Mouse (Mus musculus): ENCODE data around the gene D7Ertd443e. TPM values are rescaled to one million over a fixed set of nuclear protein-coding genes. Genes with fewer than 3 reads are reported as not detected.

Gene D7Ertd443e
- 0.24 TPM in 1 of 2 replicates, not detected in the other for polyA plus RNA-seq (2016; fragmentation: Nextera tagmentation; extraction: Ambion mirVana)

DNA sequence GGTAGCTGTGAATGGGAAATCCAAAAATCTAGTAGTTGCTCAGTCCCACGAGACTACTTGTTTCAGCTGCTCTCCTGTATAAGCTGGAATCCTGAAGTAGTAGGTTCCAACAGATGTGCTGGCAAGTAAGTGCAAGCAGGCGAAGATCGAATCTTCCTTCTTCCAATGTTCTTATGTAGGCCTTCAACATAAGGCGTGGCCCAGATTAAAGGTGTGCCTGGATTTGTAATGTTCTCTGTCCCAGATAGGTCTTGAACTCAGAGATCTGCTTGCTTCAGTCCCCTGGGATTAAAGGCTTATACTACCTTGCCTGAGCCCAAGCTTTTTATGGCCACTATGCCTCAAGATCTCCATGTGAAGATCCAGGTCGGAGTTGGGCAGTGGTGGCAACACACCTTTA is at the start of gene D7Ertd443e:
D7Ertd443e (minus strand) TSS at position 101 of the 400 bp plus-strand sequence.
- no peak for DNase-seq (ENCODE audit: low spot score)
- Histone ChIP-seq H3K27me3 (ENCODE audit: insufficient read depth, poor library complexity, severe bottlenecking) (no peaks in the 10 kb centered on the region), H3K36me3 (no peaks in the 10 kb centered on the region), H3K4me1 (replicated peaks) (no peaks in the 10 kb centered on the region), H3K27ac (no peak within 1 kb of the TSS), H3K9me3 (no peaks in the 10 kb centered on the region), H3K4me3 (no peak within 1 kb of the TSS)
- WGBS: 87% methylated on average over 5 of the region's 5 CpGs

DNA sequence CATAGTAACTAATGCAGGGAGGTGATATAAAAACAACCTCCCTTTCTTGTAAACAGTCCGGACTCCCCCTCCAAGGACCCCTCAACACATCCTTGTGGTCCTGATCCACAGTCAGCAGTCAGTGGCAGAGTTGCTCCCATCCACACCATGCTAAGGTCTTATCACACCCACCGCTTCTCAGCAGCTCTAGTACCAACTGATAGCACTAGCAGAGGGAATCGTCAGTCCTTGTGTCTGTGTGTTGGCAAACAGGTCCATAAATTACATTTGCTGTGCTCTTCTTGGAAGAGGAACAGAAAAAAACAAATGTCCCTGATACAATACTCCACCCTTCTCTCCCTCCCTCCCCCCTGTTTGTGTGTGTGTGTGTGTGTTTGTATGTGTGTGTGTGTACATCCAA is 46.2 kb upstream of the D7Ertd443e start:
- Histone ChIP-seq H3K4me1 (replicated peaks) (no peaks in the 10 kb centered on the region), H3K4me3 (no peak overlapping the region), H3K27ac (no peak overlapping the region), H3K9me3 (no peaks in the 10 kb centered on the region), H3K36me3 (no peaks in the 10 kb centered on the region), H3K27me3 (ENCODE audit: insufficient read depth, poor library complexity, severe bottlenecking) (no peaks in the 10 kb centered on the region)
- DNase-seq (ENCODE audit: low spot score): no peak
- WGBS: 93% methylated on average over 3 of the region's 3 CpGs

DNA sequence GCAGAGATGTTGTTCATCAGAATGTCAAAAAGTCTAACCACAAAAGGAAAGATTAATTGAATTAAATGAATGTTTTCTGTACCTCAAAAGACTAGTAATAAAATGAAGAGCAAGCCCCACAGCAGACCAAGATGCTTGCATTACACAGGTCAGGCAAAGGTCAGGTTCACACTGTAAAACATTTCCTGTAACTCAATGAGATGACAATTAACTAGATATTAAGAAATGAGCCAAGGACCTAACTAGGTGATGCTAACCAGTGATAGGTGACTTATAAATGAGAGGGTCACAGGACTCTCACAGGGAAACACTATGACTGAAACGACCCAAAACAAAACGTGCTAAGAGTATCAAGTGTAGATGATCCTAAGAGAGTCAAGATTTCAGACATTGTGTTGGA is 43.2 kb upstream of the D7Ertd443e start:
- H3K4me1 ChIP-seq (replicated peaks): no peaks in the 10 kb centered on the region
- no peaks in the 10 kb centered on the region for H3K36me3 ChIP-seq
- H3K27me3 ChIP-seq (ENCODE audit: insufficient read depth, poor library complexity, severe bottlenecking): no peaks in the 10 kb centered on the region
- no peaks in the 10 kb centered on the region for H3K9me3 ChIP-seq
- H3K27ac ChIP-seq: no peak overlapping the region
- no peak overlapping the region for H3K4me3 ChIP-seq
- DNase-seq (ENCODE audit: low spot score): no peak
- 96% methylated on average over 2 of the region's 2 CpGs for WGBS

DNA sequence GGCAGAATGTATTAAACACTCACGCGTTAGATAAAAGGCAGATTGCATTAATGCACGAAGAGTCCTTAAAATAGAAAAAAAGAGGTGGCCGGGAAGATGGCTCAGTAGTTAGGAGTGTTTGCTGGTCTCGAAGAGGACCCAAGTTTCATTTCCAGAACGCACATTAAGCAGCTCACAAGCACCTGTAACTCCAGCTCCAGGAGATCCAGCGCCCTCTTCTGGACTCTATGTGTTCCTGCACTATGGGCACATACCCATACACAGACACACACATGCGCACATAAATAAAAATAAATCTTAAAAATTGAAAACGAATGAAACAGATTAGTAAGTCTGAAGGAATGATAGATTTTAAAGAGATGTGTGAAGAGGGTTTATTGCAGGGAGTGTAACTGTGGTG is 29.6 kb upstream of the D7Ertd443e start:
- no peaks in the 10 kb centered on the region for H3K36me3 ChIP-seq
- DNase-seq (ENCODE audit: low spot score): no peak
- no peaks in the 10 kb centered on the region for H3K9me3 ChIP-seq
- 97% methylated on average over 9 of the region's 9 CpGs for WGBS
- H3K27ac ChIP-seq: no peak overlapping the region
- 0 out of 2 replicates have a peak, but pooled peaks cover 2% of the 10 kb centered on the region for H3K4me1 ChIP-seq (replicated peaks)
- no peaks in the 10 kb centered on the region for H3K27me3 ChIP-seq (ENCODE audit: insufficient read depth, poor library complexity, severe bottlenecking)
- no peak overlapping the region for H3K4me3 ChIP-seq

- Histone ChIP-seq H3K27me3 (ENCODE audit: insufficient read depth, poor library complexity, severe bottlenecking) (no peaks in the 10 kb centered on the region), H3K36me3 (no peaks in the 10 kb centered on the region), H3K4me3 (no peak overlapping the region), H3K4me1 (replicated peaks) (0 out of 2 replicates have a peak, but pooled peaks cover 2% of the 10 kb centered on the region), H3K9me3 (no peaks in the 10 kb centered on the region), H3K27ac (no peak overlapping the region)
- 48% methylated on average over 14 of the region's 14 CpGs for WGBS
- peak; percentile 19 for DNase-seq (ENCODE audit: low spot score)
Measured at GRCm38 (mm10) chr7:134414005-134414690, 28.7 kb upstream of the D7Ertd443e start.

- H3K36me3 ChIP-seq: no peaks in the 10 kb centered on the region
- H3K27ac ChIP-seq: no peak overlapping the region
- WGBS: 87% methylated on average over 13 of the region's 13 CpGs
- DNase-seq (ENCODE audit: low spot score): no peak
- no peaks in the 10 kb centered on the region for H3K9me3 ChIP-seq
- no peak overlapping the region for H3K4me3 ChIP-seq
- 0 out of 2 replicates have a peak, but pooled peaks cover 2% of the 10 kb centered on the region for H3K4me1 ChIP-seq (replicated peaks)
- no peaks in the 10 kb centered on the region for H3K27me3 ChIP-seq (ENCODE audit: insufficient read depth, poor library complexity, severe bottlenecking)
Measured at GRCm38 (mm10) chr7:134408641-134409040, 23.2 kb upstream of the D7Ertd443e start.

DNA sequence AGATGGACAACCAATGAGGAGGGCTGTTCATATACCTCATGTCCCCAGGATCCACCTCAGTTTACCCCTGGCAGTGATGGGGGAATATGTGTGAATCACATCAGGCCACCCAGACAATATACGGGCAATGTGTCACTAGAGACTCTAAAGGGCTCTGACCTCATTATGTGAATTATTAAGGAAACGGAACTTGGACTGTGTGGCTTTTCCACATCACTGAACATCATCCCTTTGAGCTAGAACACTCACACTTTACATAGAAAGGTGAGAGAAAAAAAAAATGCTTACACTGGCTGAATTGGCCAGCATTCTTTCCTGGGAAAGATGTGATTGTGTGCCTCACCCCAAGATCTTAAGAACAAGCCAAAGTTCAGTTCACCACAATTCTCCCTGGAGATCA is 15.3 kb upstream of the D7Ertd443e start:
- H3K4me3 ChIP-seq: no peak overlapping the region
- H3K27ac ChIP-seq: no peak overlapping the region
- DNase-seq (ENCODE audit: low spot score): no peak
- no peaks in the 10 kb centered on the region for H3K9me3 ChIP-seq
- no peaks in the 10 kb centered on the region for H3K4me1 ChIP-seq (replicated peaks)
- H3K27me3 ChIP-seq (ENCODE audit: insufficient read depth, poor library complexity, severe bottlenecking): no peaks in the 10 kb centered on the region
- H3K36me3 ChIP-seq: no peaks in the 10 kb centered on the region
- 79% methylated on average over 2 of the region's 2 CpGs for WGBS

GRCm38 (mm10) chr7:134396769-134397168 is 11.3 kb upstream of the D7Ertd443e start:
- Histone ChIP-seq H3K27me3 (ENCODE audit: insufficient read depth, poor library complexity, severe bottlenecking) (no peaks in the 10 kb centered on the region), H3K27ac (no peak overlapping the region), H3K4me1 (replicated peaks) (no peaks in the 10 kb centered on the region), H3K9me3 (no peaks in the 10 kb centered on the region), H3K36me3 (no peaks in the 10 kb centered on the region), H3K4me3 (no peak overlapping the region)
- 79% methylated on average over 8 of the region's 8 CpGs for WGBS
- DNase-seq (ENCODE audit: low spot score): no peak

GRCm38 (mm10) chr7:134382791-134383190 is 2.7 kb downstream of the D7Ertd443e start:
- WGBS: 83% methylated on average over 3 of the region's 3 CpGs
- no peaks in the 10 kb centered on the region for H3K9me3 ChIP-seq

DNA sequence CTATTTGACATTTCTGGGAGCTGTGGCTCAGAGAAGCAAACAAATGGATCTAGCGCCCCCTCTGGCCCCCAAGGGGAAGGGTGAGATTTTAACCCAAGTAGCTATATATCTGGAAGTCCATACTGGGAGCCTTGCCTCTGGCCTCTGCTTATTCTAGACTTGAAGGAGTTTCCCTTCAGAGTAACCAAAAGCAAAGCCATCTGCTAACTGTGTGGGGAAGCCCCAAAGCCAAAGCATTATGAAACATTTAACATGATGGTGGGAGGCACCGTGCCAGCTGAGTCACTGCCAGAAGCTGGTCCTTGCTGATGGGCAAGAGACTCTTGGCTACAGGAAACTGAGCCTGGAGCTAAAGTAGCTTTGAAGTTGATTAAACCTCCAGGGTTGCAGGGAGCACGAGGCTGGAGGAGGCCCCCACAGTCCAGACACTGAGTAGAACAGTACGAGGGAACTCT is 4.0 kb downstream of the D7Ertd443e start:
- no peak overlapping the region for H3K27ac ChIP-seq
- H3K9me3 ChIP-seq: no peaks in the 10 kb centered on the region
- 57% methylated on average over 4 of the region's 4 CpGs for WGBS
- no peaks in the 10 kb centered on the region for H3K27me3 ChIP-seq (ENCODE audit: insufficient read depth, poor library complexity, severe bottlenecking)
- no peak overlapping the region for H3K4me3 ChIP-seq
- 0 out of 2 replicates have a peak, but pooled peaks cover 4% of the 10 kb centered on the region for H3K4me1 ChIP-seq (replicated peaks)
- no peaks in the 10 kb centered on the region for H3K36me3 ChIP-seq
- DNase-seq (ENCODE audit: low spot score): no peak

More at GRCm38 (mm10) chr7:134382791-134383190, 2.7 kb downstream of the D7Ertd443e start:
- no peaks in the 10 kb centered on the region for H3K27me3 ChIP-seq (ENCODE audit: insufficient read depth, poor library complexity, severe bottlenecking)
- no peak for DNase-seq (ENCODE audit: low spot score)
- H3K36me3 ChIP-seq: no peaks in the 10 kb centered on the region
- no peak overlapping the region for H3K27ac ChIP-seq
- no peak overlapping the region for H3K4me3 ChIP-seq
- 0 out of 2 replicates have a peak, but pooled peaks cover 4% of the 10 kb centered on the region for H3K4me1 ChIP-seq (replicated peaks)

DNA sequence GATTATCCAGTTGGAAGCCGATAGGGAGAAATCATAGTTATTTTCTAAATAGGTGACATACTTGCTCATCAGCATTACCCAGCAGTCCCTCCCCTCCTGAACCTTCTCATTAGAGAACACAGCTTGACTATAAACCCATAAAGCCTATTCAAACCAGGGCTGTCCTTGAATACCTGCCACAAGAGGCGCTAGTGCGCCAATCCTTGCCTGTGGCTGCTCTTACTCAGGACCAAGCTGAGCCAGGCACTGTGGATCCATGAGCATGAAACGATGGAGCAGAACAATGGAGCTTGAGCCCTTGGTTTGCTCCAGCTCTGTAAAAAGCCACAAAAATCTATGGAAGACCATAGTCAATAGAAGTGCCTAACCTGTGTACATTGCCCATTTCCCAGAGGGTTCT is 7.2 kb downstream of the D7Ertd443e start:
- no peaks in the 10 kb centered on the region for H3K9me3 ChIP-seq
- no peak overlapping the region for H3K27ac ChIP-seq
- H3K27me3 ChIP-seq (ENCODE audit: insufficient read depth, poor library complexity, severe bottlenecking): no peaks in the 10 kb centered on the region
- peak; percentile 59 for DNase-seq (ENCODE audit: low spot score)
- no peak overlapping the region for H3K4me3 ChIP-seq
- 0 out of 2 replicates have a peak, but pooled peaks cover 4% of the 10 kb centered on the region for H3K4me1 ChIP-seq (replicated peaks)
- 40% methylated on average over 4 of the region's 4 CpGs for WGBS
- H3K36me3 ChIP-seq: no peaks in the 10 kb centered on the region

- H3K9me3 ChIP-seq: no peaks in the 10 kb centered on the region
- no peak for DNase-seq (ENCODE audit: low spot score)
- no peaks in the 10 kb centered on the region for H3K36me3 ChIP-seq
- WGBS: 73% methylated on average over 7 of the region's 7 CpGs
- H3K4me3 ChIP-seq: no peak overlapping the region
- 0 out of 2 replicates have a peak, but pooled peaks cover 4% of the 10 kb centered on the region for H3K4me1 ChIP-seq (replicated peaks)
- no peak overlapping the region for H3K27ac ChIP-seq
- H3K27me3 ChIP-seq (ENCODE audit: insufficient read depth, poor library complexity, severe bottlenecking): no peaks in the 10 kb centered on the region
Measured at GRCm38 (mm10) chr7:134376786-134377185, 8.7 kb downstream of the D7Ertd443e start.

DNA sequence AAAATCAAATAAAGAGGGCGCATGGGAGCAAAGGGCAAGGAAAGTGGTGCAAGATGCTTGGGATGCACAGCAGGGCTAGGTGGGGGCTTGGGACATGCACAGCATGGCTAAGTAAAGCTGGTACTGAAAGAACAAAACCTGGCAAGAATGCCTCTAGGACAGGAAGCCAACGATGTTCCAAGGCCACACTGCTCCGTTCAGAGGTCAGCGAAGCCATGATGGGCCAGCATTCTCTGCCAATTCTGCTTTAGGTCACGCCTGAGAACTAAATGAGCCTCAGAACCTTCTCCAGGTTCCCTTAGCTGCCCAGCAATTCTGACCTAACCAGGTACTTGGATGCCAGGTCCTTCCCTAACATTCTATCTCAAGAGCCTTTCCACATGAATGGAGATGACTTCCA is 13.2 kb downstream of the D7Ertd443e start:
- no peak for DNase-seq (ENCODE audit: low spot score)
- no peak overlapping the region for H3K27ac ChIP-seq
- no peaks in the 10 kb centered on the region for H3K9me3 ChIP-seq
- no peaks in the 10 kb centered on the region for H3K27me3 ChIP-seq (ENCODE audit: insufficient read depth, poor library complexity, severe bottlenecking)
- 54% methylated on average over 5 of the region's 5 CpGs for WGBS
- no peaks in the 10 kb centered on the region for H3K36me3 ChIP-seq
- no peak overlapping the region for H3K4me3 ChIP-seq
- no peaks in the 10 kb centered on the region for H3K4me1 ChIP-seq (replicated peaks)
